Mouse (Mus musculus) left cerebral cortex, adult 8-10 months (tissue): ENCODE measurements around the gene Slc9a3r2. TPM values are rescaled to one million over a fixed set of nuclear protein-coding genes. Genes with fewer than 3 reads are reported as not detected.
A peak's percentile ranks its signal among the peaks of the same experiment; 100 is the strongest.
"Not testable (repeated sequence)": the region's sequence is repeated elsewhere in the genome, so short reads cannot be mapped to it uniquely, and the experiment has no call there.

Source experiments
- DNase-seq, 2 experiments: peaks; one replicate each; pipeline ENCODE4 v3.0.0; 2022; ENCODE audit warnings: low spot score in 2 of 2
- total RNA-seq, 4 experiments: library from RNA; stranded (reverse); gene quantifications; 2 replicates each; pipeline ENCODE4 v1.2.4; 2022

The Slc9a3r2 gene
- 10 to 100 TPM; 41.0 to 47.7 (median 42.0) TPM for total RNA-seq

GRCm38 (mm10) chr17:24650070-24650616 lies at the start of gene Slc9a3r2:
TSS of gene Slc9a3r2 (minus strand) at chr17:24650327.
- no peak for DNase-seq

GRCm38 (mm10) chr17:24699473-24699872 lies 49.3 kb upstream of the Slc9a3r2 start:
- DNase-seq: no peak

GRCm38 (mm10) chr17:24698715-24699114 lies 48.6 kb upstream of the Slc9a3r2 start:
- no peak for DNase-seq

- no peak for DNase-seq
These were observed 47.9 kb upstream of the Slc9a3r2 start for GRCm38 (mm10) chr17:24697985-24698384.

GRCm38 (mm10) chr17:24696011-24696697 lies 46.0 kb upstream of the Slc9a3r2 start, which contains the start of the genes Gfer and Noxo1:
TSS of gene Gfer (minus strand) at chr17:24696156.
TSS of gene Noxo1 (plus strand) at chr17:24696234.
- peak; percentile 67 to 76 for DNase-seq

GRCm38 (mm10) chr17:24695326-24696010 lies 45.3 kb upstream of the Slc9a3r2 start:
- DNase-seq: no peak

- DNase-seq: no peak
These were observed 42.3 kb upstream of the Slc9a3r2 start for GRCm38 (mm10) chr17:24692385-24692784.

GRCm38 (mm10) chr17:24689251-24690081 lies 39.3 kb upstream of the Slc9a3r2 start, which contains the start of gene Syngr3:
TSS of gene Syngr3 (minus strand) at chr17:24689955.
- DNase-seq: peak; percentile 25 to 53

- no peak for DNase-seq
These were observed 37.5 kb upstream of the Slc9a3r2 start for GRCm38 (mm10) chr17:24687599-24687998.

GRCm38 (mm10) chr17:24687146-24687595 lies 37.0 kb upstream of the Slc9a3r2 start:
- DNase-seq: no peak

- no peak for DNase-seq
These were observed 36.4 kb upstream of the Slc9a3r2 start for GRCm38 (mm10) chr17:24686514-24686913.

GRCm38 (mm10) chr17:24677500-24678080 lies 27.5 kb upstream of the Slc9a3r2 start:
- DNase-seq: no peak

GRCm38 (mm10) chr17:24676877-24677276 lies 26.8 kb upstream of the Slc9a3r2 start:
- no peak for DNase-seq

- DNase-seq: no peak
These were observed 26.1 kb upstream of the Slc9a3r2 start for GRCm38 (mm10) chr17:24676187-24676586.

GRCm38 (mm10) chr17:24674277-24674676 lies 24.1 kb upstream of the Slc9a3r2 start:
- DNase-seq: no peak

GRCm38 (mm10) chr17:24672141-24672540 lies 22.0 kb upstream of the Slc9a3r2 start:
- no peak for DNase-seq

- DNase-seq: no peak
These were observed 21.2 kb upstream of the Slc9a3r2 start for GRCm38 (mm10) chr17:24671346-24671745.

GRCm38 (mm10) chr17:24670246-24670844 lies 20.2 kb upstream of the Slc9a3r2 start:
- DNase-seq: no peak

- DNase-seq: peak; percentile 86 to 91
These were observed 19.6 kb upstream of the Slc9a3r2 start, which contains the start of gene Zfp598 for GRCm38 (mm10) chr17:24669545-24670245. TSS of gene Zfp598 (plus strand) at chr17:24669687.

- DNase-seq: not testable (repeated sequence)
These were observed 19.1 kb upstream of the Slc9a3r2 start for GRCm38 (mm10) chr17:24669214-24669544.
